Mouse (Mus musculus): ENCODE measurements around the gene Cilp.

GRCm38 (mm10) chr9:65239731-65240130 lies 25.2 kb upstream of the Cilp start:
- TF ChIP-seq CTCF (IDR thresholded peaks at IDR 0.05; ENCODE audit: insufficient read depth, low read length) (no peak), POLR2A (IDR thresholded peaks at IDR 0.05; ENCODE audit: borderline replicate concordance, extremely low read depth, low read depth, low read length) (no peak)

All from lung, adult 2 months (tissue).